Mouse (Mus musculus) stomach, embryonic 14.5 days (tissue): ENCODE results near the gene Cpa4. TPM values are rescaled to one million over a fixed set of nuclear protein-coding genes. Genes with fewer than 3 reads are reported as not detected.

Experiments
- ATAC-seq: fragments of 200-750 bp; cut with Nextera tagmentation; 2 replicates; pipeline ENCODE4 v1.8.0; 2017; ENCODE audit warnings: low read depth, moderate TSS enrichment; ENCODE audit not compliant: insufficient number of reproducible peaks, insufficient read depth, low FRiP score
- H3K27ac ChIP-seq: fragments of 300-500 bp; sonication (generic); 2 replicates; pipeline ENCODE4 v1.5.1; 2014; ENCODE audit warnings: mild to moderate bottlenecking, low read length, moderate library complexity, mixed read lengths
- H3K27me3 ChIP-seq: fragments of 300-500 bp; sonication (generic); 2 replicates; pipeline ENCODE4 v1.6.1; 2014; ENCODE audit warnings: low read length, control low read depth, mixed read lengths; ENCODE audit not compliant: control insufficient read depth, insufficient read depth
- H3K36me3 ChIP-seq: fragments of 300-500 bp; sonication (generic); 2 replicates; pipeline ENCODE4 v1.6.1; 2014; ENCODE audit warnings: mild to moderate bottlenecking, control low read depth, low read length, moderate library complexity, mixed read lengths; ENCODE audit not compliant: control insufficient read depth, insufficient read depth
- H3K4me1 ChIP-seq: fragments of 300-500 bp; sonication (generic); 2 replicates; pipeline ENCODE4 v1.6.1; 2014; ENCODE audit warnings: low read length, control low read depth, mixed read lengths; ENCODE audit not compliant: control insufficient read depth, insufficient read depth
- H3K4me2 ChIP-seq: fragments of 300-500 bp; sonication (generic); replicated peaks from 2 replicates; pipeline ENCODE4 v1.6.1; 2014; ENCODE audit warnings: low read depth, low read length, control low read depth
- H3K4me3 ChIP-seq: fragments of 300-500 bp; sonication (generic); 2 replicates; pipeline ENCODE4 v1.5.1; 2014; ENCODE audit warnings: low read depth, low read length, control low read depth
- H3K9ac ChIP-seq: fragments of 300-500 bp; sonication (generic); replicated peaks from 2 replicates; pipeline ENCODE4 v1.6.1; 2014; ENCODE audit warnings: low read depth, mild to moderate bottlenecking, control low read depth, low read length, moderate library complexity, mixed read lengths
- H3K9me3 ChIP-seq: fragments of 300-500 bp; sonication (generic); 2 replicates; pipeline ENCODE4 v1.6.1; 2016; ENCODE audit warnings: low read depth, low read length, control low read depth; ENCODE audit not compliant: control insufficient read depth
- WGBS: fragments of 180-500 bp; shearing (Covaris S2); extraction: QIAGEN DNeasy Blood & Tissue Kit; methylation state at CpG from one replicate; pipeline ENCODE4 v1.1.7; 2014; 5-methylcytosine and 5-hydroxymethylcytosine counted together
- polyA plus RNA-seq: library from polyadenylated mRNA; unstranded; fragments of >200 nt; fragmentation: Nextera tagmentation; extraction: Ambion mirVana; gene quantifications from 2 replicates; pipeline ENCODE4 v1.2.1, GENCODE M21; 2014

Gene Cpa4
- polyA plus RNA-seq, 1 experiment from 2014 or later, result 0.49 TPM

GRCm38 (mm10) chr6:30594364-30594763 is 26.2 kb downstream of the Cpa4 start:
- Histone ChIP-seq H3K4me1 (0 out of 2 replicates have a peak, but pooled peaks cover 7% of the 10 kb centered on the region), H3K9me3 (no peaks in the 10 kb centered on the region), H3K27ac (no peak overlapping the region), H3K9ac (no peak overlapping the region), H3K36me3 (no peaks in the 10 kb centered on the region), H3K27me3 (no peaks in the 10 kb centered on the region), H3K4me3 (no peak overlapping the region), H3K4me2 (no peak overlapping the region)
- whole genome bisulfite sequencing, result 58% methylated on average over 7 of the region's 7 CpGs
- no peak for ATAC-seq

DNA sequence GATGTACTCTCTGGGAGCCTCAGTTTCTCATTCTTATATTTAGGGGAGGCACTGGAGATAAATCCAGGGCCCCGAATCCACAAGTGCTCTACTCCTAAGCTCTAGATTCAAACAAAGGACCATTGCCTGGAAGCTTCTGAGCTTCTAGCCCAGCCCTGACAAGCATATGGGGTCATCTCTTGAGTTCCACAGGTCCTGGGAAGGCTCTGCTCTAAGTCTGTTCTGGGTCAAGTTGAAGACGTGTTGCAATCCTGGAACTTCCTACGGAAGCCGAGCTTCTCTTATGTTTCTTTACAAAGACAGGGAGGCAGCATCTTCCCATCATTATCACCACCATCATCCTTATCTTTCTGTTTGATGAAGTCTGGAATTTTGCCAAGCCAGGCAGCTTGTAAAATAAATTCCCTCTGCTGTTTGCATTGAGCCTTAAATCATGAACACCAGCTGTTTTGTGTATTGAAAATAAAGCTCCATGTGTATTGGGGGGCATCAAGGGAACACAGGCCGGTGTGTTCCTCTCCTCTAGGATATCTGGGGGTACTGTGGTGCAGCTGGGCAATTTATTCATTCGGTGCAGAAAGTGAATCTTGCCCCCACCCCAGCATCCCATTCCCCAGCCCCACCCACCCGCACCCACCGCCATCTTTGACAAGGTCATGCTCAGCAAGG is 28.2 kb downstream of the Cpa4 start:
- ATAC-seq, result no peak
- 66% methylated on average over 8 of the region's 8 CpGs for WGBS
- Histone ChIP-seq H3K9me3 (no peaks in the 10 kb centered on the region), H3K27ac (no peak overlapping the region), H3K36me3 (no peaks in the 10 kb centered on the region), H3K4me3 (no peak overlapping the region), H3K27me3 (no peaks in the 10 kb centered on the region), H3K4me2 (no peak overlapping the region), H3K9ac (no peak overlapping the region), H3K4me1 (0 out of 2 replicates have a peak, but pooled peaks cover 7% of the 10 kb centered on the region)

- WGBS, result 66% methylated on average over 3 of the region's 3 CpGs
Measured at GRCm38 (mm10) chr6:30600033-30600432, 31.9 kb downstream of the Cpa4 start.

DNA sequence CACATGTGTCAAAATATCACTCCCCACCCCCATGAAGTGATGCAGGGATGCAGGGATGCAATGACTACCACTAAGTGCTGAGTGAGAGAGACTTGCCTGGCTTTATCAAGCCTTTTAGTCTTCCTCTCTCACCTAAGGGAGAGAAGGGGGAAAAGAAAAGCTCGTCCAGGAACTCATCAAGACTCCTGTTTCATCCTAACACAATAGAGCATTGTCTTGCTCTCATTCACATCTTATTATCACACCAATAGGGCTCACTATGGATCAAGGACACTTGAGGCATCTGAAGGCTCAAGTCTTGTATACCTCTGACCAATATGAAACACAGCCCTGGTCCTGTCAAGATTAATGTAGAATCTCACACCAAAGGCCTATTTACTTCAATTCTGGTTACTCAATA is 32.8 kb downstream of the Cpa4 start:
- Histone ChIP-seq H3K27ac (no peak overlapping the region), H3K4me3 (no peak overlapping the region), H3K27me3 (no peaks in the 10 kb centered on the region), H3K4me1 (0 out of 2 replicates have a peak, but pooled peaks cover 6% of the 10 kb centered on the region), H3K9ac (no peak overlapping the region), H3K9me3 (no peaks in the 10 kb centered on the region), H3K4me2 (no peak overlapping the region), H3K36me3 (no peaks in the 10 kb centered on the region)
- WGBS, result 84% methylated on average over 1 of the region's 1 CpGs
- no peak for ATAC-seq

More at GRCm38 (mm10) chr6:30600033-30600432, 31.9 kb downstream of the Cpa4 start:
- Histone ChIP-seq H3K36me3 (no peaks in the 10 kb centered on the region), H3K27me3 (no peaks in the 10 kb centered on the region), H3K27ac (no peak overlapping the region), H3K4me3 (no peak overlapping the region), H3K9me3 (no peaks in the 10 kb centered on the region), H3K4me1 (0 out of 2 replicates have a peak, but pooled peaks cover 7% of the 10 kb centered on the region), H3K4me2 (no peak overlapping the region), H3K9ac (no peak overlapping the region)
- ATAC-seq, result no peak

DNA sequence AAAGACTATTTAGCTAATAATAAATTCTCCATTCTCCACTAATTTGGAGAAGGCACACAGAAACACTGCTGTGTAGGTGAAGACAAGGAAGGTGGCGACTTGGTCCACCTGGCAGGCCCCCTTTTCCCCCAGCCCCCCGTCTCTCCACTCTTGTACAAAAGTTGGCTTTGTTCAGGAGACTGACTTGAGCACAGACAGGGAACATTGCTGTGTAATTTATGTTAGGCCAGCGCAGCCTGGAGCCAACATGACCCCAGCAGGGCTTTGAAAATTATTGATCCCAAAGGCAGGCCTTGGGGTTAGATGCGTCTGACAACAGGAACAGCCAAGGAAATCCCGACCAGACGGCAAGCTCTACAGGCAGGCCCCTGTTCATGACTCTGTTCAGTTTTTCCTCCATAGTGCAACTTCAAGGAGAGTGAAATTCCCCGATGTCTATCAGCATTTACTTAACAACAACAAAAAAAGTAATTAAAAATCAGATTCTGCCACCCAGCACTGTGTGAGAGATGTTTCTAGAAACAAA is 36.2 kb downstream of the Cpa4 start:
- 43% methylated on average over 7 of the region's 7 CpGs for WGBS

GRCm38 (mm10) chr6:30605111-30605510 is 36.9 kb downstream of the Cpa4 start:
- Histone ChIP-seq H3K27ac (no peak overlapping the region), H3K4me1 (no peaks in the 10 kb centered on the region), H3K9ac (no peak overlapping the region), H3K4me2 (no peak overlapping the region), H3K27me3 (no peaks in the 10 kb centered on the region), H3K36me3 (no peaks in the 10 kb centered on the region), H3K9me3 (no peaks in the 10 kb centered on the region), H3K4me3 (no peak overlapping the region)
- no peak for ATAC-seq
- 86% methylated on average over 4 of the region's 4 CpGs for WGBS

More for the DNA sequence above, 36.2 kb downstream of the Cpa4 start:
- no peaks in the 10 kb centered on the region for H3K9me3 ChIP-seq
- ATAC-seq, result no peak
- no peaks in the 10 kb centered on the region for H3K27me3 ChIP-seq
- no peak overlapping the region for H3K4me3 ChIP-seq
- no peaks in the 10 kb centered on the region for H3K4me1 ChIP-seq
- H3K9ac ChIP-seq, result no peak overlapping the region
- no peaks in the 10 kb centered on the region for H3K36me3 ChIP-seq
- no peak overlapping the region for H3K4me2 ChIP-seq
- no peak overlapping the region for H3K27ac ChIP-seq

GRCm38 (mm10) chr6:30605672-30606071 is 37.5 kb downstream of the Cpa4 start:
- no peak overlapping the region for H3K4me3 ChIP-seq
- H3K4me1 ChIP-seq, result no peaks in the 10 kb centered on the region
- 71% methylated on average over 5 of the region's 5 CpGs for WGBS
- H3K27me3 ChIP-seq, result no peaks in the 10 kb centered on the region
- H3K9me3 ChIP-seq, result no peaks in the 10 kb centered on the region
- H3K4me2 ChIP-seq, result no peak overlapping the region
- H3K36me3 ChIP-seq, result no peaks in the 10 kb centered on the region
- no peak overlapping the region for H3K9ac ChIP-seq
- no peak overlapping the region for H3K27ac ChIP-seq
- ATAC-seq, result no peak

GRCm38 (mm10) chr6:30610710-30611109 is 42.5 kb downstream of the Cpa4 start, which contains the start of gene Cpa5:
Gene Cpa5 (plus strand): TSS chr6:30611010.
- H3K27ac ChIP-seq, result no peak within 1 kb of the TSS
- no peak within 1 kb of the TSS for H3K4me3 ChIP-seq
- WGBS, result 97% methylated on average over 7 of the region's 7 CpGs
- H3K27me3 ChIP-seq, result no peaks in the 10 kb centered on the region
- no peaks in the 10 kb centered on the region for H3K9me3 ChIP-seq
- H3K36me3 ChIP-seq, result no peaks in the 10 kb centered on the region
- peaks cover 2% of the 10 kb centered on the region for H3K4me1 ChIP-seq
- no peak within 1 kb of the TSS for H3K4me2 ChIP-seq
- no peak for ATAC-seq
- H3K9ac ChIP-seq, result no peak within 1 kb of the TSS
